Mouse (Mus musculus) ovary, adult 18-20 months (tissue): ENCODE measurements at regions not wholly inside any gene's neighbourhood (a gene's known extent, or its start where the extent isn't known, plus 50 kb on each side); places are given as distances from the start of the nearest gene placed in this dataset.

ENCODE experiments used
- DNase-seq: peaks from one replicate; pipeline ENCODE4 v3.0.0; 2022; ENCODE audit warnings: low spot score, mixed read lengths

- DNase-seq, result no peak
Observed at GRCm38 (mm10) chr4:81508776-81509175, 66.2 kb upstream of the Mpdz start.

- DNase-seq, result no peak
Observed at GRCm38 (mm10) chr4:81506841-81507240, 64.2 kb upstream of the Mpdz start.

GRCm38 (mm10) chr4:81506306-81506705 lies 63.7 kb upstream of the Mpdz start:
- no peak for DNase-seq

GRCm38 (mm10) chr4:81505096-81505495 lies 62.5 kb upstream of the Mpdz start:
- DNase-seq, result no peak

GRCm38 (mm10) chr4:81503941-81504340 lies 61.3 kb upstream of the Mpdz start:
- no peak for DNase-seq

- DNase-seq, result no peak
Observed at GRCm38 (mm10) chr4:81501802-81502201, 59.2 kb upstream of the Mpdz start.

- DNase-seq, result no peak
Observed at GRCm38 (mm10) chr4:81498133-81498532, 55.5 kb upstream of the Mpdz start.

GRCm38 (mm10) chr4:81492811-81493210 lies 50.2 kb upstream of the Mpdz start:
- no peak for DNase-seq
